ENCODE assay signal across 9 mouse cellular contexts in genomic region chr2:66644384-66644783, GRCm38 (mm10). TPM values are rescaled to one million over a fixed set of nuclear protein-coding genes. Genes with fewer than 3 reads are reported as not detected.
DNase-seq lines count a peak whose midpoint lies in the region; ATAC-seq and TF ChIP-seq lines count a peak whose summit lies in the region.
"Had no signal": no experiment of that assay in that cellular context is flagged by ENCODE, and none has a peak within 500 bp of the region (broad histone marks: within the 10 kb centered on the region; RNA-seq: fewer than 3 reads in every experiment).

No protein-coding gene starts in this region.

- H3K36me3 ChIP-seq in kidney, postnatal 0 days (ENCODE audit: insufficient read depth, low read length): no peaks in the 10 kb centered on the region
- no peaks in the 10 kb centered on the region for H3K36me3 ChIP-seq in MEL (ENCODE audit: control insufficient read depth in 1 of 2, insufficient read depth in 2 of 2, low read length in 2 of 2)

- no peak overlapping the region for H3K4me2 ChIP-seq in kidney, postnatal 0 days (ENCODE audit: low read length)

- H3K79me2 ChIP-seq in MEL (ENCODE audit: control insufficient read depth, insufficient read depth, low read length, poor library complexity): no peaks in the 10 kb centered on the region

- no peak for TF ChIP-seq EP300 in MEL (IDR thresholded peaks at IDR 0.05; ENCODE audit: low read depth in 1 of 2, low read length in 2 of 2)

- intact Hi-C loops in heart, postnatal 36 days (cut with DNase I): loop anchor here (10.0 kb wide), 1 partner anchor 390 kb away; the partner anchor contains the start of gene Ttc21b

- WGBS in kidney, postnatal 0 days: 24% methylated on average over 5 of the region's 5 CpGs

- no peak for ATAC-seq in kidney, postnatal 0 days (replicated peaks; ENCODE audit: low FRiP score, low read depth)
- no peak for ATAC-seq in erythroid progenitor cell, adult 5-6 weeks (replicated peaks; ENCODE audit: low FRiP score, poor library complexity, severe bottlenecking)

- TF ChIP-seq POLR2A in MEL (IDR thresholded peaks at IDR 0.05; ENCODE audit: control insufficient read depth in 1 of 2, insufficient read depth in 1 of 2, low read depth in 1 of 2, low read length in 2 of 2, poor library complexity in 1 of 2): no peak

- no peak overlapping the region for H3K27ac ChIP-seq in kidney, postnatal 0 days
- no peak overlapping the region for H3K27ac ChIP-seq in MEL (ENCODE audit: control insufficient read depth, low read depth, low read length)

- H3K4me1 ChIP-seq in kidney, postnatal 0 days (replicated peaks; ENCODE audit: insufficient read depth, low read length): no peaks in the 10 kb centered on the region
- H3K4me1 ChIP-seq in MEL (ENCODE audit: control insufficient read depth in 1 of 2, insufficient read depth in 2 of 2, low read length in 2 of 2): no peaks in the 10 kb centered on the region

- no peaks in the 10 kb centered on the region for H3K27me3 ChIP-seq in kidney, postnatal 0 days (ENCODE audit: insufficient read depth, low read length)
- H3K27me3 ChIP-seq in MEL (ENCODE audit: control insufficient read depth in 1 of 2, insufficient read depth in 2 of 2, low read length in 2 of 2): no peaks in the 10 kb centered on the region

- TF ChIP-seq RAD21 in MEL (IDR thresholded peaks at IDR 0.05; ENCODE audit: low read depth, low read length): no peak

- no peak overlapping the region for H3K4me3 ChIP-seq in kidney, postnatal 0 days (replicated peaks; ENCODE audit: low read depth, low read length)
- H3K4me3 ChIP-seq in MEL (ENCODE audit: control insufficient read depth in 1 of 2, insufficient read depth in 1 of 2, low read depth in 2 of 2, low read length in 2 of 2): no peak overlapping the region

- no peaks in the 10 kb centered on the region for H3K9me3 ChIP-seq in kidney, postnatal 0 days (replicated peaks; ENCODE audit: low read length)
- H3K9me3 ChIP-seq in MEL (replicated peaks; ENCODE audit: insufficient read depth, low read length): no peaks in the 10 kb centered on the region

- peak; percentile 64 for DNase-seq in kidney, postnatal 0 days (ENCODE audit: low spot score)
- DNase-seq in kidney, adult 18-20 months: no peak
- peak; percentile 8 for DNase-seq in MEL (ENCODE audit: low read depth, low spot score)
- peak; percentile 1 for DNase-seq in c-Kit-positive CD71-negative TER-119-negative erythroid progenitor cells, embryonic 14.5 days (ENCODE audit: low read depth)
- peak; percentile 22 for DNase-seq in layer of hippocampus, adult 9-11 months
- DNase-seq in testis, postnatal 14 days (ENCODE audit: low spot score): no peak
- no peak for DNase-seq in heart, postnatal 36 days

- TF ChIP-seq CTCF in kidney, postnatal 0 days (IDR thresholded peaks at IDR 0.05; ENCODE audit: low read depth): peak; percentile 74
- peak in 1 of 3 experiments; percentile 23; a peak in 1 of 6 replicates for TF ChIP-seq CTCF in MEL (IDR thresholded peaks at IDR 0.05 in 2 of 3, conservative IDR thresholded peaks at IDR 0.05 in 1 of 3; ENCODE audit: control insufficient read depth in 1 of 3, insufficient read depth in 1 of 3, low read depth in 2 of 3, low read length in 3 of 3, poor library complexity in 1 of 3, severe bottlenecking in 1 of 3)

- H3K9ac ChIP-seq in kidney, postnatal 0 days (ENCODE audit: low read depth, low read length): no peak overlapping the region
- H3K9ac ChIP-seq in MEL (ENCODE audit: control insufficient read depth, low read depth, low read length, poor library complexity, severe bottlenecking): no peak overlapping the region

TF ChIP-seq in MEL, 35 proteins besides CTCF, POLR2A, EP300 and RAD21:
- TF ChIP-seq USF2 (IDR thresholded peaks at IDR 0.05; ENCODE audit: borderline replicate concordance in 1 of 2, insufficient read depth in 1 of 2, low read depth in 1 of 2, low read length in 2 of 2) (no peak), POLR2AphosphoS5 (IDR thresholded peaks at IDR 0.05; ENCODE audit: borderline replicate concordance, low read depth, low read length) (no peak), SMC3 (IDR thresholded peaks at IDR 0.05; ENCODE audit: low read depth, low read length) (peak; percentile 42), ZNF384 (IDR thresholded peaks at IDR 0.05; ENCODE audit: low read depth, low read length) (no peak)

RNA-seq across cellular contexts. Expression of gene Scn9a, which starts 9.6 kb away (rescaled TPM):
- 0.40 and 0.57 TPM in 2 replicates for polyA plus RNA-seq in kidney, postnatal 0 days (2015; fragmentation: Nextera tagmentation; extraction: Ambion mirVana)
- not detected in 2 replicates for total RNA-seq in MEL (2012; rRNA removed)
- not detected for polyA plus RNA-seq in MEL (2012; ENCODE audit: insufficient read depth in 1 of 2, insufficient read length in 2 of 2, low read depth in 1 of 2, low replicate concordance in 2 of 2, missing spikeins in 1 of 2)
- not detected in 2 replicates for total RNA-seq in erythroid progenitor cell, adult 5-6 weeks (2015; ENCODE audit: low replicate concordance)
- total RNA-seq in erythroid progenitor cell, adult 5-6 weeks (2017; ENCODE audit: low replicate concordance): not detected in 2 replicates
- under 1 TPM in 1 of 2 experiments, not detected in 1; 0.03 TPM for total RNA-seq in heart, postnatal 36 days (2021)
- total RNA-seq: neutrophil, adult 5-6 weeks had no signal

Comparison
In these comparisons a context has a peak if more than half of its experiments do, and no peak if none do; other contexts are left out.
1. DNase-seq: peak in kidney, postnatal 0 days (single experiment), MEL (single experiment), c-Kit-positive CD71-negative TER-119-negative erythroid progenitor cells, embryonic 14.5 days (single experiment) and layer of hippocampus, adult 9-11 months (single experiment); none in kidney, adult 18-20 months (single experiment), testis, postnatal 14 days (single experiment) and heart, postnatal 36 days (0 of 2).